ENCODE assay signal across 20 mouse cellular contexts in the genomic region with DNA sequence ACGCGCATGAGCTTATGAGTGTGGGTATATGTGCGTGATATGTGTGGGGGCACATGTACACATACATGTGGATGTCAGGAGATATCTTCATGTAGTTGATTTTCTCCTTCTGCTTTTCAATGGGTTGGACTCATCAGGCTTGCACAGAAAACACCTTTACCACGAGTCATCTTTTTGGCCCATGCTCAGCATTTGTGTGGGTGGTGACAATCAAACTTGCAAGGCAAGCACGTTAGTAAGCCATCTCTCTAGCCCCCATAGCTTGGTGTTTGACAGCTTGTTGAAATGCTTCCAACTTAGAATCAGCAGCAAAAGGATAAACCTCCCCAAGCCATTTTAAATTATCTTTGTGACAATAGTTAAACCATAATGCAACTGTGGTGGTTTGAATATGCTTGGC.
"Had no signal": no experiment of that assay in that cellular context is flagged by ENCODE, and none has a peak within 500 bp of the region (broad histone marks: within the 10 kb centered on the region; RNA-seq: fewer than 3 reads in every experiment).

No protein-coding gene starts in this region.

- H3K9me3 ChIP-seq: liver, embryonic 15.5 days; lung, embryonic 15.5 days; midbrain, embryonic 13.5 days; midbrain, embryonic 15.5 days; neural tube, embryonic 12.5 days had no signal

- H3K4me1 ChIP-seq: liver, embryonic 15.5 days; midbrain, embryonic 13.5 days; midbrain, embryonic 15.5 days; neural tube, embryonic 12.5 days had no signal

- H3K36me3 ChIP-seq: liver, embryonic 15.5 days; lung, embryonic 15.5 days; midbrain, embryonic 13.5 days; midbrain, embryonic 15.5 days; neural tube, embryonic 12.5 days had no signal

- DNase-seq: liver, postnatal 0 days; lung, adult 2 months; lung, postnatal 14 days; lung, postnatal 36 days; retina, postnatal 1 day; right cerebral cortex, adult 18-20 months; right cerebral cortex, postnatal 25 days; right cerebral cortex, postnatal 4 days; spleen, adult 18-20 months; thymus, adult 2 months; thymus, postnatal 25 days; thymus, postnatal 4 days had no signal

- ATAC-seq: liver, postnatal 0 days; lung, postnatal 0 days; midbrain, embryonic 13.5 days; midbrain, embryonic 15.5 days had no signal

- H3K27ac ChIP-seq: liver, embryonic 15.5 days; lung, embryonic 15.5 days; macrophage; midbrain, embryonic 13.5 days; midbrain, embryonic 15.5 days; neural tube, embryonic 12.5 days had no signal

- H3K4me3 ChIP-seq: liver, embryonic 15.5 days; lung, embryonic 15.5 days; megakaryocyte, embryonic 14.5 days; midbrain, embryonic 13.5 days; midbrain, embryonic 15.5 days; neural tube, embryonic 12.5 days had no signal

- H3K27me3 ChIP-seq: liver, embryonic 15.5 days; lung, embryonic 15.5 days; megakaryocyte, embryonic 14.5 days; midbrain, embryonic 13.5 days; midbrain, embryonic 15.5 days; neural tube, embryonic 12.5 days had no signal
